Mouse (Mus musculus) midbrain, embryonic 14.5 days (tissue): Measurements from ENCODE around the gene Fmod. TPM values are rescaled to one million over a fixed set of nuclear protein-coding genes. Genes with fewer than 3 reads are reported as not detected.

ENCODE experiments used
- ATAC-seq: fragments of 200-750 bp; cut with Nextera tagmentation; 2 replicates; pipeline ENCODE4 v1.8.0; 2017; ENCODE audit warnings: moderate number of reproducible peaks, moderate library complexity; ENCODE audit not compliant: low FRiP score, low TSS enrichment
- DNase-seq: peaks from one replicate; pipeline ENCODE4 v3.0.0-alpha.2; 2015
- H3K27ac ChIP-seq: fragments of 300-500 bp; sonication (generic); replicated peaks from 2 replicates; pipeline ENCODE4 v1.5.1; 2014; ENCODE audit warnings: mild to moderate bottlenecking, low read depth, low read length, moderate library complexity
- H3K27me3 ChIP-seq: fragments of 300-500 bp; sonication (generic); 2 replicates; pipeline ENCODE4 v1.6.1; 2014; ENCODE audit warnings: low read length, control low read depth, mixed read lengths; ENCODE audit not compliant: control insufficient read depth, insufficient read depth
- H3K36me3 ChIP-seq: fragments of 300-500 bp; sonication (generic); 2 replicates; pipeline ENCODE4 v1.6.1; 2014; ENCODE audit warnings: low read length, control low read depth; ENCODE audit not compliant: control insufficient read depth, insufficient read depth
- H3K4me1 ChIP-seq: fragments of 300-500 bp; sonication (generic); 2 replicates; pipeline ENCODE4 v1.6.1; 2014; ENCODE audit warnings: mild to moderate bottlenecking, antibody characterized with exemption, low read length, control low read depth; ENCODE audit not compliant: control insufficient read depth, insufficient read depth
- H3K4me2 ChIP-seq: fragments of 300-500 bp; sonication (generic); 2 replicates; pipeline ENCODE4 v1.6.1; 2014; ENCODE audit warnings: mild to moderate bottlenecking, low read length, moderate library complexity
- H3K4me3 ChIP-seq: fragments of 300-500 bp; sonication (generic); replicated peaks from 2 replicates; pipeline ENCODE4 v1.5.1; 2014; ENCODE audit warnings: low read depth, low read length
- H3K9ac ChIP-seq: fragments of 300-500 bp; sonication (generic); replicated peaks from 2 replicates; pipeline ENCODE4 v1.6.1; 2014; ENCODE audit warnings: mild to moderate bottlenecking, low read length, moderate library complexity
- H3K9me3 ChIP-seq: fragments of 300-500 bp; sonication (generic); 2 replicates; pipeline ENCODE4 v1.6.1; 2016; ENCODE audit warnings: low read length, control low read depth, mixed read lengths; ENCODE audit not compliant: control insufficient read depth
- WGBS: fragments of 180-500 bp; shearing (Covaris S2); extraction: QIAGEN DNeasy Blood & Tissue Kit; methylation state at CpG from one replicate; pipeline ENCODE4 v1.1.7; 2014; 5-methylcytosine and 5-hydroxymethylcytosine counted together
- polyA plus RNA-seq: library from polyadenylated mRNA; unstranded; fragments of >200 nt; fragmentation: Nextera tagmentation; extraction: Ambion mirVana; gene quantifications from 2 replicates; pipeline ENCODE4 v1.2.1, GENCODE M21; 2014

Fmod gene
- polyA plus RNA-seq, 1 experiment from 2014 or later, result 6.4 TPM

GRCm38 (mm10) chr1:134074606-134075005, 37.6 kb downstream of the Fmod start:
- Histone ChIP-seq H3K4me1 (peaks cover 49% of the 10 kb centered on the region), H3K9ac (no peak overlapping the region), H3K4me3 (no peak overlapping the region), H3K36me3 (no peaks in the 10 kb centered on the region; the same call in 1 of the 2 replicates), H3K27me3 (no peaks in the 10 kb centered on the region), H3K27ac (0 out of 2 replicates have a peak overlapping the region, but pooled peaks have one; percentile 13), H3K4me2 (peak overlapping the region; percentile 69; the same call in 1 of the 2 replicates), H3K9me3 (no peaks in the 10 kb centered on the region)
- WGBS, result 80% methylated on average over 10 of the region's 10 CpGs
- DNase-seq, result no peak
- ATAC-seq, result no peak

- DNase-seq (no peak), ATAC-seq (no peak)
- Histone ChIP-seq H3K9me3 (no peaks in the 10 kb centered on the region), H3K27ac (peak overlapping the region; percentile 53; the same call in 1 of the 2 replicates), H3K4me2 (peak overlapping the region; percentile 69), H3K4me3 (peak overlapping the region; percentile 69), H3K4me1 (peaks cover 47% of the 10 kb centered on the region), H3K36me3 (no peaks in the 10 kb centered on the region; the same call in 1 of the 2 replicates), H3K27me3 (no peaks in the 10 kb centered on the region), H3K9ac (peak overlapping the region; percentile 77; the same call in 1 of the 2 replicates)
- 83% methylated on average over 8 of the region's 8 CpGs for WGBS
Observed at GRCm38 (mm10) chr1:134075532-134075931, 38.5 kb downstream of the Fmod start.

GRCm38 (mm10) chr1:134076789-134077188, 39.7 kb downstream of the Fmod start:
- Histone ChIP-seq H3K4me3 (peak overlapping the region; percentile 69), H3K4me1 (peaks cover 44% of the 10 kb centered on the region), H3K27me3 (no peaks in the 10 kb centered on the region), H3K27ac (peak overlapping the region; percentile 63; the same call in 1 of the 2 replicates), H3K9me3 (no peaks in the 10 kb centered on the region), H3K36me3 (no peaks in the 10 kb centered on the region; the same call in 1 of the 2 replicates), H3K9ac (peak overlapping the region; percentile 77; the same call in 1 of the 2 replicates), H3K4me2 (peak overlapping the region; percentile 69)
- WGBS, result 7% methylated on average over 2 of the region's 2 CpGs
- DNase-seq (no peak), ATAC-seq (no peak)

DNA sequence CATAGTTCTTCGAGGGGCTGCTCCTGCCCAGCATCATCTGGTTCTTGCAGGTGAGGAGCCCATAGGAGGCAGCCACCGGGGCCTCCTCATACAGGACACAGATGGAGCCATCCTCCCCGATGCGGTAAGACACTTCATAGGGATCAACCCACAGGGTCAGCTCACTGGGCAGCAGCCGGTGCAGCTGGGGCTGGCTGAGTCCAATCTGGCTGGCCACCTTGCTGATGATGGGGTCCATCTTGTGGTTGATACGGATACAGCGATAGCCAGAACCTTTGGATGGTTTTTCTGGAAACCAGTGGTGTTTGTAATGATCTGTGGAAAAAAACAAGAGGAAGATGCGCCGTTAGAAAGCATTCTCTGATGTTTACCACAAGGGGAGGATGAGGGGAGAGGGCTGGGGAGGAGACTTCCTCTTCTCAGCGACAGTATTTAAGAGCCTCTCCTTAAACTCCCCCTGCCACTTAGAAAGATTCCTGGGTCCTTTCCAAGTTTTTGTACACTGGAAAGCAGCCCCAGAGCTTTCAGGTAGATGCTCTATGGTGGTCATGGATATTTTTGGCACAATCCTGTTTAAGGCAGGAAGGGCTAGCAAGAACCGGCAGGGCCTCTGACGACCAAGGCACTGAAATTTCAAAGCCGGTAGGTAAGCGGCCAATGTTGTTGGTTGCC, 40.5 kb downstream of the Fmod start:
- ATAC-seq, result no peak
- peak; percentile 68 for DNase-seq
- H3K9me3 ChIP-seq, result no peaks in the 10 kb centered on the region
- peak overlapping the region; percentile 86 for H3K27ac ChIP-seq
- no peaks in the 10 kb centered on the region; the same call in 1 of the 2 replicates for H3K36me3 ChIP-seq
- H3K4me3 ChIP-seq, result peak overlapping the region; percentile 69
- H3K27me3 ChIP-seq, result no peaks in the 10 kb centered on the region
- peak overlapping the region; percentile 69 for H3K4me2 ChIP-seq
- 18% methylated on average over 14 of the region's 14 CpGs for WGBS
- H3K4me1 ChIP-seq, result peaks cover 44% of the 10 kb centered on the region
- H3K9ac ChIP-seq, result peak overlapping the region; percentile 77

- H3K9ac ChIP-seq, result peak overlapping the region; percentile 77
- H3K36me3 ChIP-seq, result no peaks in the 10 kb centered on the region; the same call in 1 of the 2 replicates
- H3K4me2 ChIP-seq, result peak overlapping the region; percentile 69
- peaks cover 48% of the 10 kb centered on the region for H3K4me1 ChIP-seq
- 5% methylated on average over 19 of the region's 19 CpGs for WGBS
- H3K4me3 ChIP-seq, result peak overlapping the region; percentile 69
- ATAC-seq (peak; percentile 12; the same call in 1 of the 2 replicates), DNase-seq (no peak)
- no peaks in the 10 kb centered on the region for H3K9me3 ChIP-seq
- peak overlapping the region; percentile 86 for H3K27ac ChIP-seq
- H3K27me3 ChIP-seq, result no peaks in the 10 kb centered on the region
Observed at GRCm38 (mm10) chr1:134078061-134078795, 41.2 kb downstream of the Fmod start.

- under 1% methylated on average over 62 of the region's 62 CpGs for WGBS
- H3K9me3 ChIP-seq, result no peaks in the 10 kb centered on the region
- ATAC-seq (peak; percentile 96), DNase-seq (peak; percentile 97)
- H3K27me3 ChIP-seq, result no peaks in the 10 kb centered on the region
- H3K4me2 ChIP-seq, result peak within 1 kb of the TSS; percentile 69
- H3K4me3 ChIP-seq, result peak within 1 kb of the TSS; percentile 69
- peaks cover 46% of the 10 kb centered on the region for H3K4me1 ChIP-seq
- H3K27ac ChIP-seq, result peak within 1 kb of the TSS; percentile 86
- H3K36me3 ChIP-seq, result no peaks in the 10 kb centered on the region; the same call in 1 of the 2 replicates
- peak within 1 kb of the TSS; percentile 77 for H3K9ac ChIP-seq
Observed at GRCm38 (mm10) chr1:134078802-134079476, 41.9 kb downstream of the Fmod start, which contains the start of gene Btg2. Btg2 (minus strand) TSS chr1:134079120.

GRCm38 (mm10) chr1:134079477-134080163, 42.6 kb downstream of the Fmod start:
- H3K4me2 ChIP-seq, result peak overlapping the region; percentile 69
- no peaks in the 10 kb centered on the region for H3K27me3 ChIP-seq
- 4% methylated on average over 9 of the region's 9 CpGs for WGBS
- peaks cover 39% of the 10 kb centered on the region for H3K4me1 ChIP-seq
- H3K27ac ChIP-seq, result peak overlapping the region; percentile 86
- DNase-seq, result peak; percentile 76
- peak overlapping the region; percentile 69 for H3K4me3 ChIP-seq
- H3K9ac ChIP-seq, result peak overlapping the region; percentile 77
- no peaks in the 10 kb centered on the region for H3K9me3 ChIP-seq
- no peak for ATAC-seq
- no peaks in the 10 kb centered on the region; the same call in 1 of the 2 replicates for H3K36me3 ChIP-seq

DNA sequence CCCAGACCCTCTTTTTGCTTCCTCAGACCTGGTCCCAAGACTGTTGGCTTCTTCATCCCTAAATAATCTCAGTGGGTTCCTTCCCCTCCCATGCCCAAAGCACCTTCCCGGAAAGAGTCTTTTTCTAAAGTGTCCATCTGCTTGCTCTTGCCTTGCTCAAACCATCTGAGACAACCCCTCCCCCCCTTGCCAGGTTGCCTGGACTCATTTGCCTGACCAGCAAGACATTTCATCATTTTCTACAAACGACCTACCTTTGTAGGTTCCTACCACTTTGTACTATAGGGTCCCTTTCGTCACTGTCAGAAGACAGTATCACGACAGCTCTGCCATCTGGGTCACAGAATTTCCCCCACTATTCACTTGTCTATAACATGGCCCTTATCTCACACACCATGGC, 43.4 kb downstream of the Fmod start:
- no peak for DNase-seq
- H3K27ac ChIP-seq, result no peak overlapping the region
- H3K9me3 ChIP-seq, result no peaks in the 10 kb centered on the region
- WGBS, result 87% methylated on average over 4 of the region's 4 CpGs
- no peaks in the 10 kb centered on the region for H3K27me3 ChIP-seq
- no peak for ATAC-seq
- H3K9ac ChIP-seq, result no peak overlapping the region
- no peak overlapping the region for H3K4me3 ChIP-seq
- no peak overlapping the region for H3K4me2 ChIP-seq
- H3K4me1 ChIP-seq, result peaks cover 34% of the 10 kb centered on the region
- no peaks in the 10 kb centered on the region; the same call in 1 of the 2 replicates for H3K36me3 ChIP-seq
